Mouse (Mus musculus) lung, postnatal 0 days (tissue): ENCODE data around the gene Kctd19. TPM values are rescaled to one million over a fixed set of nuclear protein-coding genes. Genes with fewer than 3 reads are reported as not detected.

Experiments used
- ATAC-seq: fragments of 200-750 bp; cut with Nextera tagmentation; 2 replicates; pipeline ENCODE4 v1.8.0; 2017; ENCODE audit warnings: moderate library complexity
- DNase-seq: peaks from one replicate; pipeline ENCODE4 v3.0.0-alpha.2; 2016; ENCODE audit warnings: low spot score
- H3K27ac ChIP-seq: fragments of 300-500 bp; sonication (generic); 2 replicates; pipeline ENCODE4 v1.5.1; 2014; ENCODE audit warnings: antibody characterized with exemption, mild to moderate bottlenecking, low read length, mixed read lengths
- H3K27me3 ChIP-seq: fragments of 300-500 bp; sonication (generic); replicated peaks from 2 replicates; pipeline ENCODE4 v1.6.1; 2014; ENCODE audit warnings: low read length, mixed read lengths; ENCODE audit not compliant: insufficient read depth
- H3K36me3 ChIP-seq: fragments of 300-500 bp; sonication (generic); 2 replicates; pipeline ENCODE4 v1.6.1; 2014; ENCODE audit warnings: low read length, mixed read lengths; ENCODE audit not compliant: insufficient read depth
- H3K4me1 ChIP-seq: fragments of 300-500 bp; sonication (generic); 2 replicates; pipeline ENCODE4 v1.6.1; 2014; ENCODE audit warnings: antibody characterized with exemption, low read depth, low read length, mixed read lengths; ENCODE audit not compliant: insufficient read depth
- H3K4me2 ChIP-seq: fragments of 300-500 bp; sonication (generic); replicated peaks from 2 replicates; pipeline ENCODE4 v1.6.1; 2014; ENCODE audit warnings: low read depth, mild to moderate bottlenecking, low read length, moderate library complexity, mixed read lengths
- H3K4me3 ChIP-seq: fragments of 300-500 bp; sonication (generic); 2 replicates; pipeline ENCODE4 v1.5.1; 2014; ENCODE audit warnings: low read depth, low read length
- H3K9ac ChIP-seq: fragments of 300-500 bp; sonication (generic); replicated peaks from 2 replicates; pipeline ENCODE4 v1.6.1; 2014; ENCODE audit warnings: low read depth, mild to moderate bottlenecking
- H3K9me3 ChIP-seq: fragments of 300-500 bp; sonication (generic); 2 replicates; pipeline ENCODE4 v1.6.1; 2016; ENCODE audit warnings: low read length, mixed read lengths
- CTCF ChIP-seq: IDR thresholded peaks from 2 replicates; pipeline ENCODE4 v1.5.1; 2016; ENCODE audit warnings: antibody characterized with exemption, mild to moderate bottlenecking
- EP300 ChIP-seq: IDR thresholded peaks from 2 replicates; pipeline ENCODE4 v1.6.1; 2016; ENCODE audit warnings: antibody characterized with exemption, mild to moderate bottlenecking, control low read depth
- WGBS: fragments of 180-500 bp; shearing (Covaris S2); extraction: QIAGEN DNeasy Blood & Tissue Kit; methylation state at CpG from one replicate; pipeline ENCODE4 v1.1.7; 2014; 5-methylcytosine and 5-hydroxymethylcytosine counted together
- polyA plus RNA-seq: library from polyadenylated mRNA; unstranded; fragments of >200 nt; fragmentation: Nextera tagmentation; extraction: Ambion mirVana; gene quantifications from 2 replicates; pipeline ENCODE4 v1.2.1, GENCODE M21; 2015

The Kctd19 gene
- polyA plus RNA-seq, 1 experiment from 2014 or later: 0.38 TPM

- Histone ChIP-seq H3K27ac (no peak overlapping the region), H3K27me3 (no peaks in the 10 kb centered on the region), H3K9me3 (no peaks in the 10 kb centered on the region), H3K9ac (no peak overlapping the region), H3K4me3 (no peak overlapping the region), H3K4me1 (peaks cover 8% of the 10 kb centered on the region; the same call in 1 of the 2 replicates), H3K36me3 (no peaks in the 10 kb centered on the region), H3K4me2 (no peak overlapping the region)
- no peak for TF ChIP-seq EP300
- no peak for TF ChIP-seq CTCF
- ATAC-seq (no peak), DNase-seq (no peak)
- 92% methylated on average over 6 of the region's 6 CpGs for WGBS
These were observed 3.4 kb downstream of the Kctd19 start for GRCm38 (mm10) chr8:105409947-105410346.

GRCm38 (mm10) chr8:105408331-105408730 lies 5.0 kb downstream of the Kctd19 start:
- Histone ChIP-seq H3K4me3 (no peak overlapping the region), H3K36me3 (no peaks in the 10 kb centered on the region), H3K27ac (no peak overlapping the region), H3K27me3 (no peaks in the 10 kb centered on the region), H3K4me1 (peaks cover 5% of the 10 kb centered on the region; the same call in 1 of the 2 replicates), H3K9me3 (no peaks in the 10 kb centered on the region), H3K9ac (no peak overlapping the region), H3K4me2 (no peak overlapping the region)
- DNase-seq (no peak), ATAC-seq (no peak)
- WGBS: 68% methylated on average over 7 of the region's 7 CpGs
- TF ChIP-seq EP300: no peak
- TF ChIP-seq CTCF: no peak

GRCm38 (mm10) chr8:105406416-105406815 lies 6.9 kb downstream of the Kctd19 start:
- no peaks in the 10 kb centered on the region for H3K36me3 ChIP-seq
- no peaks in the 10 kb centered on the region for H3K27me3 ChIP-seq
- H3K4me3 ChIP-seq: no peak overlapping the region
- ATAC-seq (peak; percentile 70), DNase-seq (peak; percentile 76)
- TF ChIP-seq EP300 (peak; percentile 20; the same call in 1 of the 2 replicates), CTCF (no peak)
- H3K9ac ChIP-seq: no peak overlapping the region
- 24% methylated on average over 10 of the region's 10 CpGs for WGBS
- no peaks in the 10 kb centered on the region for H3K9me3 ChIP-seq
- H3K4me2 ChIP-seq: no peak overlapping the region
- peak overlapping the region; percentile 20; the same call in 1 of the 2 replicates for H3K27ac ChIP-seq
- H3K4me1 ChIP-seq: peaks cover 5% of the 10 kb centered on the region; the same call in 1 of the 2 replicates

GRCm38 (mm10) chr8:105404496-105404895 lies 8.8 kb downstream of the Kctd19 start:
- no peak overlapping the region for H3K4me2 ChIP-seq
- TF ChIP-seq EP300 (no peak), CTCF (no peak)
- DNase-seq (no peak), ATAC-seq (no peak)
- no peaks in the 10 kb centered on the region for H3K9me3 ChIP-seq
- H3K4me3 ChIP-seq: no peak overlapping the region
- WGBS: 68% methylated on average over 1 of the region's 1 CpGs
- no peaks in the 10 kb centered on the region for H3K27me3 ChIP-seq
- no peak overlapping the region for H3K9ac ChIP-seq
- H3K27ac ChIP-seq: no peak overlapping the region
- peaks cover 5% of the 10 kb centered on the region; the same call in 1 of the 2 replicates for H3K4me1 ChIP-seq
- H3K36me3 ChIP-seq: no peaks in the 10 kb centered on the region

GRCm38 (mm10) chr8:105403467-105403866 lies 9.8 kb downstream of the Kctd19 start:
- DNase-seq: peak; percentile 45
- Histone ChIP-seq H3K27me3 (no peaks in the 10 kb centered on the region), H3K9ac (no peak overlapping the region), H3K27ac (no peak overlapping the region), H3K36me3 (no peaks in the 10 kb centered on the region), H3K4me3 (no peak overlapping the region), H3K4me2 (no peak overlapping the region), H3K4me1 (peaks cover 5% of the 10 kb centered on the region; the same call in 1 of the 2 replicates), H3K9me3 (no peaks in the 10 kb centered on the region)
- no peak for ATAC-seq
- 68% methylated on average over 8 of the region's 8 CpGs for WGBS
- TF ChIP-seq CTCF: no peak
- TF ChIP-seq EP300: no peak

GRCm38 (mm10) chr8:105400016-105400415 lies 13.3 kb downstream of the Kctd19 start:
- WGBS: 83% methylated on average over 5 of the region's 5 CpGs
- DNase-seq (no peak), ATAC-seq (no peak)
- Histone ChIP-seq H3K27ac (no peak overlapping the region), H3K36me3 (no peaks in the 10 kb centered on the region), H3K4me3 (no peak overlapping the region), H3K9ac (no peak overlapping the region), H3K27me3 (no peaks in the 10 kb centered on the region), H3K9me3 (no peaks in the 10 kb centered on the region), H3K4me2 (no peak overlapping the region), H3K4me1 (no peaks in the 10 kb centered on the region)
- no peak for TF ChIP-seq CTCF
- TF ChIP-seq EP300: no peak

DNA sequence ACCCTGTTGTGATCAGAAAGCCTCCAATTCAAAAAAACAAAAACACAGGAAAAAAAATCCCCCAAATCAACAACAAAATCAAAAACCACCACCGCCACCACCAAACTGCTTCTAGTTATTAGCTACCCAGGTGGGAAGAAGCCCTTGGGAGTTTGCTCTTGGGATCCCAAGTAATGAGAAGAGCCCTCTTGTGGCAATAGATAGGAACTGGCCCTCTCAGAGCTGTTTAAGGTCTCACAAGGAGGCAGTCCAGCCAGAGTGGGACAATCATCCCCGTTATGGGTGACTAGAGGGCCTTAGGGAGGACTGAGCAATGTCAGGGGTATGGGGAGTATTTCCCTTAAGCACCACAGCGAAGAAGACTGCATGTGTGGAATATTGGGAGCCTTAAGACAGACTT lies 15.6 kb downstream of the Kctd19 start:
- Histone ChIP-seq H3K36me3 (no peaks in the 10 kb centered on the region), H3K27me3 (no peaks in the 10 kb centered on the region), H3K4me3 (no peak overlapping the region), H3K27ac (no peak overlapping the region), H3K4me2 (no peak overlapping the region), H3K9me3 (no peaks in the 10 kb centered on the region), H3K4me1 (peaks cover 6% of the 10 kb centered on the region; the same call in 1 of the 2 replicates), H3K9ac (no peak overlapping the region)
- DNase-seq: peak; percentile 89
- peak; percentile 23; the same call in 1 of the 2 replicates for ATAC-seq
- 40% methylated on average over 3 of the region's 3 CpGs for WGBS
- peak; percentile 82 for TF ChIP-seq CTCF
- TF ChIP-seq EP300: no peak
